Mouse (Mus musculus) stomach, embryonic 16.5 days (tissue): ENCODE data around the gene Masp2. TPM values are rescaled to one million over a fixed set of nuclear protein-coding genes. Genes with fewer than 3 reads are reported as not detected.

Source experiments
- ATAC-seq: fragments of 200-750 bp; cut with Nextera tagmentation; 2 replicates; pipeline ENCODE4 v1.8.0; 2017; ENCODE audit warnings: moderate number of reproducible peaks, moderate TSS enrichment; ENCODE audit not compliant: insufficient read depth, low FRiP score
- H3K27ac ChIP-seq: fragments of 300-500 bp; sonication (generic); 2 replicates; pipeline ENCODE4 v1.5.1; 2014; ENCODE audit warnings: low read length
- H3K27me3 ChIP-seq: fragments of 300-500 bp; sonication (generic); 2 replicates; pipeline ENCODE4 v1.6.1; 2014; ENCODE audit warnings: low read length, control low read depth, mixed read lengths; ENCODE audit not compliant: control insufficient read depth, insufficient read depth
- H3K36me3 ChIP-seq: fragments of 300-500 bp; sonication (generic); 2 replicates; pipeline ENCODE4 v1.6.1; 2014; ENCODE audit warnings: low read length; ENCODE audit not compliant: control insufficient read depth, insufficient read depth
- H3K4me1 ChIP-seq: fragments of 300-500 bp; sonication (generic); 2 replicates; pipeline ENCODE4 v1.6.1; 2014; ENCODE audit warnings: low read length, control low read depth, mixed read lengths; ENCODE audit not compliant: control insufficient read depth, insufficient read depth
- H3K4me2 ChIP-seq: fragments of 300-500 bp; sonication (generic); 2 replicates; pipeline ENCODE4 v1.6.1; 2014; ENCODE audit warnings: low read depth, low read length, mixed read lengths
- H3K4me3 ChIP-seq: fragments of 300-500 bp; sonication (generic); replicated peaks from 2 replicates; pipeline ENCODE4 v1.5.1; 2014; ENCODE audit warnings: mild to moderate bottlenecking, low read length
- H3K9ac ChIP-seq: fragments of 300-500 bp; sonication (generic); 2 replicates; pipeline ENCODE4 v1.6.1; 2014; ENCODE audit warnings: low read length
- H3K9me3 ChIP-seq: fragments of 300-500 bp; sonication (generic); replicated peaks from 2 replicates; pipeline ENCODE4 v1.6.1; 2016; ENCODE audit warnings: low read length, control low read depth; ENCODE audit not compliant: control insufficient read depth
- WGBS: fragments of 180-500 bp; shearing (Covaris S2); extraction: QIAGEN DNeasy Blood & Tissue Kit; methylation state at CpG from one replicate; pipeline ENCODE4 v1.1.7; 2014; 5-methylcytosine and 5-hydroxymethylcytosine counted together
- polyA plus RNA-seq: library from polyadenylated mRNA; unstranded; fragments of >200 nt; fragmentation: Nextera tagmentation; extraction: Ambion mirVana; gene quantifications from 2 replicates; pipeline ENCODE4 v1.2.1, GENCODE M21; 2015

The Masp2 gene
- polyA plus RNA-seq, 1 experiment from 2014 or later = 1.8 TPM

DNA sequence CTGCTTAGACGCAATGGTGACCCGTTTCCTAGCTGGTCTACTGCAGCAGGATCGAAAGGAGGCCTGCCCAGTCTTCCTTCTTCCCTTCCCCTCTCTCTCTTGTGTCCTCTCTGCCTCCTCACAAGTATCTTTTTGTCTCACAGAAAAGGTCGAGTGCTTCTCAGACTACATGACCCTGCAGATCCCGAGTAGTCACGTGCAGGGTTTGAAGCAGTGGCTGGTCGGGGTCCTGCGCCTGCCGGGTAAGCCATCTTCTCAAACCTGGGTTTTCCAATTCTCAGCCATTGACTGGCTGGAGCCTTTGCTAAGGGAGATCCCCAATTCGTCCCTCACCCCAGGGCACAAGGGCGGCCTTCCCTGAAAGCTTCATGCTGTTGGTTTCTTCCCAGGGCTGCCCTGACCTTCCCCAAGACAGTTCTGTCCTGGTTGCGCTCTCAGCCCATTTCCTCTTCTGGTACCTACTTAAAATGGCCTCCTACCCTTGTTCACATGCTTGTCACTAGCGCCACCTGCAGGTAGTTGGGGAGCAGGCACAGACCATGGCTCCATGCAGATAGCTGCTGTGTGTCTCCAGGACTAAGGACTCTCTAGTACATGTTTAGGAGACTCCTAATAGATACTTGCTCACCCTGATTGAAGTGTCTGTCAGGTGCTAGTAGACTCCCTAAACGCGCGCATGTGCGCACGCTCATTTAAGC lies 52.5 kb downstream of the Masp2 start:
- H3K4me3 ChIP-seq = no peak overlapping the region
- peaks cover 3% of the 10 kb centered on the region for H3K4me1 ChIP-seq
- no peaks in the 10 kb centered on the region for H3K27me3 ChIP-seq
- WGBS = 85% methylated on average over 18 of the region's 18 CpGs
- no peaks in the 10 kb centered on the region for H3K9me3 ChIP-seq
- ATAC-seq = no peak
- H3K27ac ChIP-seq = no peak overlapping the region
- no peak overlapping the region for H3K4me2 ChIP-seq
- H3K36me3 ChIP-seq = no peaks in the 10 kb centered on the region
- H3K9ac ChIP-seq = no peak overlapping the region

DNA sequence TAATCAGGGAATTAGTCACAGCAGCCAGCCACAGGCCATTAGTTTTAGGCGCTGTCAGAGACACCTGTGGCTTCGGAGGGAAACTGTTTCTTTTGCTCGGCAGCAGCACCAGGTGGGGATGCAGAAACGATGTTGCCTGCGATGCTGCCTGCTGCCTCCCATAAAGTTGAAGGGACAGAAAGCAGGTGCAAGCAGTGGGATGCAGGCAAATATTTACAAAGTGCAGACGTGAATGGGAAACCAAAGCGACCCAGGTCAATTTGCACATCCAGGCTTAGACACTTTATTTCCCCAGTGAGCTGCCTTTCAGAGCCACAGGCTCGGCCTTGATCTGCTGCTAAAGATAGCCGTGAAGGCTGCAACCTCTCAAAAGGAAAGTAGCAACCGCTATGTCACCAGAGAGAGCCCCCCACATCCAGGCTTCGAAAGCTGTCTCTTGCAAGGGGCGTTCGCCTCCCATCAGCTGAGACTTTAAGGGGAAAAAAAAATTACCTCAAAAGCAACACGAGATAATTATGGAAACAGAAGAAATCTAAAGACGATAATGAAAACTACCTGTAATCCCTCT lies 54.4 kb downstream of the Masp2 start:
- Histone ChIP-seq H3K9me3 (no peaks in the 10 kb centered on the region), H3K4me2 (no peak overlapping the region), H3K4me1 (peaks cover 3% of the 10 kb centered on the region; the same call in 1 of the 2 replicates), H3K36me3 (no peaks in the 10 kb centered on the region), H3K27ac (no peak overlapping the region), H3K27me3 (no peaks in the 10 kb centered on the region), H3K4me3 (no peak overlapping the region), H3K9ac (0 out of 2 replicates have a peak overlapping the region, but pooled peaks have one; percentile 40)
- ATAC-seq = no peak
- 17% methylated on average over 15 of the region's 15 CpGs for WGBS

DNA sequence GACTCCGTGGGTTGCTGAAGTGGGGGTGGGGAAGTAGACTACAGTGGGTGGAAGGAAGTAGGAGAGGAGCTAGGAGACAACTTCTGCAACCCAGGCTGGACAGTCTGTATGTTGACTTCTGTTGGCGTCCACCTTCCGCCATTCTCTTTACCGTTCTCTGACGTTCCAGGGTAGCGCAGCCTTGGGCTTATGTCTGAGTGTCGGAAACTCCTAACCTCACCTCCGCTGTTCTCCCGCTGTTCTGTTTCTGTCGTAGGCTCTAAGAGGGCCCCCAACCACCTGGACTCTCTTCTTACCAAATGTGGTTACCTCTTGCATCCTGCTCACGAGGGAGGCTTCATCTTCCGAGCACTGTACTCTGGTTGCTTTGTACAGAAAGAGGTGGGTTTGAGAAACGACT lies 55.4 kb downstream of the Masp2 start:
- Histone ChIP-seq H3K4me2 (no peak overlapping the region), H3K9ac (no peak overlapping the region), H3K4me1 (peaks cover 10% of the 10 kb centered on the region; the same call in 1 of the 2 replicates), H3K9me3 (no peaks in the 10 kb centered on the region), H3K27ac (no peak overlapping the region), H3K27me3 (no peaks in the 10 kb centered on the region), H3K36me3 (no peaks in the 10 kb centered on the region), H3K4me3 (no peak overlapping the region)
- 71% methylated on average over 13 of the region's 13 CpGs for WGBS
- ATAC-seq = no peak

DNA sequence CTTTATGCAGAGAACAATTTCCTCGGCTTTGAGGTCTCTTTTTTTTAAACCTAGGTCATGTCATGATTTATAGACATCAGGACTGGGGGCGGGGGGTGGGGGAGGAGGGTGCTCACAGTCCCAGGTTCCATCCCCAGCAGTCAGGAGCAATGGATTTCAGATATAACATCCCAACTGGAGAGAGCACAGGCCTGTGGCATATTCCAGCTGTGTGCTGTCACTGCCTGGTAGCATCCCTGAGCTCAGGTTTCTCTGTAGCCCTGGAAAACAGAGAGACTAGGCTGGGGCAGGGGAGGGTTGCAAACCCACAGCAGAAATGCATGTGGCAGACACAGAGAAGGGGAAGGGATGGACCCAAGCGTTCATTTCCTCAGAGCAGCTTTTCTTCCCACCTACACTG lies 57.8 kb downstream of the Masp2 start:
- Histone ChIP-seq H3K9me3 (no peaks in the 10 kb centered on the region), H3K4me1 (peaks cover 13% of the 10 kb centered on the region; the same call in 1 of the 2 replicates), H3K4me2 (no peak overlapping the region), H3K4me3 (no peak overlapping the region), H3K9ac (no peak overlapping the region), H3K36me3 (no peaks in the 10 kb centered on the region), H3K27me3 (no peaks in the 10 kb centered on the region), H3K27ac (no peak overlapping the region)
- ATAC-seq = no peak
- 27% methylated on average over 3 of the region's 3 CpGs for WGBS

DNA sequence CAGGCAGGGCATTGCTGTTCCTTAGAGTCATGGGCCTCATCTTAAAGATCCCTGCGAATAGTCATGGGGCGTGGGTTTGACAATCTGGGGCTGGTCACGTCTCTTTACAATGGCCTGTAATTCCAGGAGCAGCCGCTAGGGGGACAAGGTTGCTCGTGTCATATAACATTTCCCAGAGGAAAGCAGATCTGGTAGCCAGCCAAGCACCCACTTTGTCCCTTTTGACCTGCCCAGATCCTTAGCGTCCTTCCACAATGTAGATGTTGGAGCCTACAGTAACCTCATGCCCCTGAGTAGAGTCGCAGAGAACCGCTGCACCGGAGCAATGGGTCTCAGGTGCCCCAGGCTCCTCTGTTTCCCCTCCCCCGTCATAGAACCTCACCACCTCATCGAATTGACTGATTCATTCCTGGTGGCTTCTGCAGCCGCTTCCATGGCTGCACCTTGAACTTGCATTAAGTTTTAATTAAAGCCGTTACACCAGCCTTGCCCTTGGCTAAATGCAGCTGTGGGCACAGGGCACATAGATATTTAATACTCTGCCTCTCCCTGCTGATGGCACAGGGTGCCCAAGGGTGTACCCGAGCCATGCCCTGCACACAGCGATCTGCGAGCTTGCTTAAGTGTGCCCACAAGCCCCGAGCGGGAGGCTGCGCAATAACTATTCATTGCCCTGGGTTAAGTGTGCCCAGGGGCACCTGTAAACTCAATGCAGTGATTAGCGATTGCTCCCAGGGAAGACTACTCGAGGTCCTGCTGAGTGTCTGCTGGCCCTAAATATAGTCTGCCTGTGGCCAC lies 60.0 kb downstream of the Masp2 start:
- H3K9ac ChIP-seq = no peak overlapping the region
- no peaks in the 10 kb centered on the region for H3K27me3 ChIP-seq
- H3K4me3 ChIP-seq = no peak overlapping the region
- H3K36me3 ChIP-seq = no peaks in the 10 kb centered on the region
- peak; percentile 42 for ATAC-seq
- no peak overlapping the region for H3K27ac ChIP-seq
- 38% methylated on average over 21 of the region's 21 CpGs for WGBS
- H3K9me3 ChIP-seq = no peaks in the 10 kb centered on the region
- peaks cover 9% of the 10 kb centered on the region; the same call in 1 of the 2 replicates for H3K4me1 ChIP-seq
- H3K4me2 ChIP-seq = peak overlapping the region; percentile 19; the same call in 1 of the 2 replicates

DNA sequence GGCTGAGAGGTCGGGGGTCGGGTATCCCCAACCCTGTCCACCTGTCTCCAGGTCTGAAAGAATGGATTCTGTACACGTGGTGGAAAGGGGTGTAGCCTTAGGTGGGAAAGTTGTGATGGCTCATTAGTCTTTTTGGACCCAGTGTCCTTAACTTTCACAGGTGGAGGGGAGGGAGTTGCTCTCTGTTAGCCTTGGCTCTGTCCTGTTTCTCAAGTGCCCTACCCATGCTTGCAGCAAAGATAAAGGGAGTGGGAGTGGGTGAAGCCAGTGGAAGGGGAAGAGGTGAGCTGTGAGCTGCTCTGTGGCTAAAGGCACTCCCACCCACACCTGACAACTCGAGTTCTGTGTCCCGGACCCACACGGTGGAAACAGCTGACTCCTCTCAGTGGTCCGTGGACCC lies 61.0 kb downstream of the Masp2 start:
- Histone ChIP-seq H3K4me3 (no peak overlapping the region), H3K36me3 (no peaks in the 10 kb centered on the region), H3K9ac (no peak overlapping the region), H3K27ac (no peak overlapping the region), H3K4me1 (peaks cover 9% of the 10 kb centered on the region; the same call in 1 of the 2 replicates), H3K9me3 (no peaks in the 10 kb centered on the region), H3K27me3 (no peaks in the 10 kb centered on the region), H3K4me2 (no peak overlapping the region)
- no peak for ATAC-seq
- WGBS = 61% methylated on average over 7 of the region's 7 CpGs

DNA sequence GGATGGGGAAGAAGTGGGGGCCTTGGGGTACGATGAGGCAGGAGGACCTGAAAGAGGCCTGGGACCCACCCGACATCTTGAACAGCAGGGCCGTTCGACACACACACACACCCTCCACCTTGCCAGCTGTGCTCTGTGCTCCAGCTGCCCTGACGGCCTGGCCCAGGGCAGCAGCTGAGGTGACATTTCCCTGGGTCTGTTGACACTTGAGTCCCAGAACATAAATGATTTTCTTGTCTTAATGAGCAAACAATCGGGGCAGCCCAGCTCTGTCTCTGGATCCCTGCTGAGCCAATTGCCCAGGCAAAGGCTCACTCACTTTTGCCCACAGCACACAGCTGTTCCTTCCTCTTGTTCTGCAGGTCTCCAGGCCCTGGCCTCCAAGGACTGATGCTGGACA lies 61.7 kb downstream of the Masp2 start:
- no peaks in the 10 kb centered on the region for H3K27me3 ChIP-seq
- H3K9ac ChIP-seq = no peak overlapping the region
- H3K4me3 ChIP-seq = no peak overlapping the region
- H3K9me3 ChIP-seq = no peaks in the 10 kb centered on the region
- H3K4me2 ChIP-seq = no peak overlapping the region
- H3K4me1 ChIP-seq = peaks cover 9% of the 10 kb centered on the region; the same call in 1 of the 2 replicates
- H3K27ac ChIP-seq = no peak overlapping the region
- 33% methylated on average over 6 of the region's 6 CpGs for WGBS
- ATAC-seq = peak; percentile 39; the same call in 1 of the 2 replicates
- no peaks in the 10 kb centered on the region for H3K36me3 ChIP-seq
